Mouse (Mus musculus): ENCODE measurements around the gene Mgat4d.

DNA sequence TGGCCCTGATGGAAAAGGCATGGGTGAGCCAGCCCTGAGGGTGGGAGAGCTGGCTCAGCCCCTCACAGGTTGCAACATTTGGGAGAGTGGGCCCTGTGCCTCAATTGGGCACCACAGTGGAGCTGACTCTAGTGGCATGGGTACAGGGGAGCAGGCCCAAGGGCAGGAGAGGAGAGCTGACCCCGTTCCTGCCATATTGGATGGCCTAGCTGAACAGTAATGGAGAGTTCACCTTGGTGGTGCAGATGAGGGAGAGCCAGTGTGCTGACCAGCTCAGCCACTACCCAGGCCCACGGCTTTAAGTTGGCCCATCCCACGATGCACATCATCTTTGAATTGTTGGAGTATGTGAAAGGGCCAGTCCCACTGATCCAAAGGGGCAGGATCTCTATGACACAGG lies 6.2 kb upstream of the Mgat4d start:
- TF ChIP-seq POLR2A (IDR thresholded peaks at IDR 0.05; ENCODE audit: control insufficient read depth, extremely low read depth, insufficient read depth, low read length, poor library complexity): no peak
- TF ChIP-seq CTCF (IDR thresholded peaks at IDR 0.05; ENCODE audit: borderline replicate concordance, control insufficient read depth, extremely low read depth, insufficient read depth, low read length, poor library complexity): no peak

All from thymus, adult 2 months (tissue).